Mouse (Mus musculus) cerebellum, adult 9-10 months (tissue): ENCODE data around the gene Rad51b.

Source experiments
- DNase-seq: peaks from one replicate; pipeline ENCODE4 v3.0.0; 2022

Rad51b gene

DNA sequence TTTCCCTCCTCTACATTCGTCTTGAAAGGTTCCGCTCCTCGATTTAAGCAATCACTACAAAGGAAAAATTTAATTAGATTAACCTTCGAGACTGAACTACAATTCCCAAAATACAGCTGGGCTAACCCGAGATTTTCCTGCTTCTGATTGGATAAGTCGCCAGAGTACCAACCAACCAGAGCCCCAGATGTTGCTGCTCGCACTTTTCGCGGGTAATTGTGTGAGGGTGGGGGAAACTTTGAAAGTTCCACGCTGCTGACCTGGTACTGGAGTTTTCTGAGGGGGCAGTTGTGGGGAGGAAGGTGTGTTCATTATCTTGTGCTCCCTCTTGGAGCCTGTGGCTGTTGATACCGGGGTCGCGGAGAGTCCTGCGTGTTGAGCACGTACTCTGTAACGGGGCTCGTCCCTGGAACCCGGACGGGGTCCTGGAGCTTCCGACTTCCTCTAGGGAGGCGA lies at the start of gene Rad51b:
Gene Rad51b (plus strand): TSS at position 162 of the 456 bp plus-strand sequence.
- peak; percentile 79 for DNase-seq

DNA sequence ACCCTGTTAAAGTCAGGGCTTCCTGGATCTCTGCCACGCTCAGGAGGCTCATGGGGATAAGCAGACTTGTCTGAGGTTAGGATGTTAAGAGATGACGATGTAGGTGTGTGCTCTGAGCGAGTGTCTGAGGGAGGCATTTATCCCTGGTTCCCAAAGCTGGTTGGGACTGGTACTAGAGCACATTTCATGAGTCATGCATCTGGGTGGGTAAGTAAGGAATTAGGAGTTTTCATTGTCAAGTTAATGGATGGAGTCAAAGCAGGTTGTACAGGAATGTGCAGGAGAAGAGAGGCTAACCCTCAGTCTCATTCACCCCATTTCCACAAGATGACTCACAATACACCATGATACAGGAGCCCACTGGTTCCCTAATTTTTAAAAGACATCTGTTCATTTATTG lies 49.0 kb upstream of the Rad51b start:
- DNase-seq, result no peak

- no peak for DNase-seq
Measured at GRCm38 (mm10) chr12:79253294-79254053, 43.6 kb upstream of the Rad51b start.

DNA sequence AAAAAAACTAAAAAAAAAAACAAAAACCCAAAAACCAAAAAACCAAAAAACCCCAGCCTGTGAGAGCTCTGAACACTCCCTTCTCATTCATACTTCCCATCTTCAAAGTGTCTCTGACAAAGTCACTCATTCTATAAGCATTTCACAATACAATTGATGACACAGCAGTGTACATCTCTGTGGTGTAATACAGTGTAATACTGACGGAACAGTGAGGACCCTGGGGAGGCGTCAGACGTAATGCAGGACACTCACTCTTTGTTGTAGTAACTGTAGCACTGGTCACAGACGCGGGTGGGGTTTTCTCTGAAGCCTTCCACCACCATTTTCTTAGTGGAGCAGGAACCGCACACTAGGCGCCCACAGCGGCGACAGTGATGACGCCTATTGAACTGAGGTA lies 42.1 kb upstream of the Rad51b start:
- DNase-seq, result no peak

GRCm38 (mm10) chr12:79260154-79260553 lies 36.9 kb upstream of the Rad51b start:
- DNase-seq, result no peak

GRCm38 (mm10) chr12:79261035-79261434 lies 36.0 kb upstream of the Rad51b start:
- DNase-seq, result peak; percentile 13

DNA sequence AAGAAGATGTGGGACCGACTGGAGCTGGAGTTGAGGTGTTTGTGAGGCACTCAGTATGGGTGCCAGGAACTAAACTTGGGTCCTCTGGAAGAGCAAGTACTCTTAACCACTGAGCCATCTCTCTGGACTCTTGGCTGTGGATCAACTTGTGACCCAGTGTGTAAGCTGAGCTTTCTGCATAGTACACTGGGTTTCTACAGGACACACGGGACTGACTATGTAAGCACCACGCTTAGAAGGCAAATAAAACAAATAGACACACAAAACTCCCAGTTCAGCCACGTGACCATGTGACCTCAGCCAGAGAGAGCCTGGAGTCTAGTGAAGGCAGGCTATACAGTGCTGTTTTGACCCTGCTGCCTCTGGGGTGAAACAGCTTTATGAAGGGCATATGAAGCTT lies 24.5 kb upstream of the Rad51b start:
- DNase-seq, result no peak

DNA sequence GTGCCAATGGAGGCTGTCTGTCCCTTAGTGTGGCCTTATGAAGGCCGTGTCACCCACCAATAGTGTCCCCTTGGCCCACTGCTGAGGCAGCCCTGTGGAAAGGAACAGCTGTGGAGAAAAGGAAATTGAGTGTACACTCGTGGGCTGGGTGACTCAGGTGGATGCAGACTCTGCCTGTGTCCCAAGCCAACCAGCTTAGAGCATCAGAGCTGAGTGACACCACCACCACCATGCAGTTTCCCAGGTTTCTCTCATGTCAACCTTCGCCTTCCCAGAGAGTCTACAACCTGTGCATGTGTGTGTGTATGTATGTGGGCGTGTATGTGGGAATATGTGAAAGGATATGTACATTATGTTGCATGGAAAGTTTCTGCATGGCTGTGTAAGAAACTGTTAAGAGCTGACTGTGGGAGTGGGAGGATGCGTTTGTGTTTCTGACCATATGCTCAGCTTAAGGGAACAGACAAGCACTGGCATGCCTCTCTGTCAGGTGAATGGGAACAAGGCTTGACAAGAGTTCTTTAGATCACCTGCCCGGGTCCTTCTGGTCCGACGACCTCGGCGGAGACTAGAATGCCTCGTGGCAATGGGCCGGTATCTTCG lies 17.5 kb upstream of the Rad51b start:
- no peak for DNase-seq

DNA sequence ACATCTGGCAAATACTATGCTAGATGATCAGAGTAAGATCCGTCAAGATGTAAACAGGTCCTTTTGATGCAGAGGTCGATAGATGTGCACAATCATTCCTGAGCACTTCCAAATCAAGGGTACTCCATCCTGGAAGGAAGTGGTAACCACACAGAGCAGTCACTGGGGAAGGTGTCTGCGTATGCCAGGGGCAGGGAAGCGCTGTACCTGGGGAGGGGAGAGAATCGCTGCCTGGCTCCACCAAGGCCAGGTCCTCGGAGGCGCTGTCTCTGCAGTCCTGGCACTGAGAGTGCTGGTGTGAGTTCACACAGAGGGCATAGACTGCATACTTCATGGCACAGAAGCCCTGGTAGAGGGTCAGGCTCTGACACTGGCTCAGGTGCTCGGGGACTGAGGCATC lies 14.5 kb upstream of the Rad51b start:
- DNase-seq, result no peak

DNA sequence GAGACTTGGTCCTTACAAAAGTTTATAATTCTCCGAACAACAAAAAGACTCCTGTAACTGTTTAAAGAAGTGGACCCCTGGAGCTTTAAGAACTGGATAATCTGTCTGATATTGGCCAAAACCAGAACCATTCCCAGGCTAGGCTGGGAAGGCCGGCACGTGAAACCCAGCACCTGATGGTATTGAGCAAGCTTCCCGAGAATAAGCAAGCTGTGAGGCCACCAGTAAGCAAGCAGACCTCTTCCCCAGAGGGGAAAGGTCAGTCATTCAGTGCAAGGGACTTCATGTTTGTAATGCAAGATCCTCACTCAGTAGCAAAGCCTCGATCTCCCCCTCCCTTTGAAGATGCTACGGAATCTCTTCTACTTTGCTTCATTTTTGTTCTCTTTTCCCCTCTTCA lies 4.2 kb upstream of the Rad51b start:
- DNase-seq, result no peak

DNA sequence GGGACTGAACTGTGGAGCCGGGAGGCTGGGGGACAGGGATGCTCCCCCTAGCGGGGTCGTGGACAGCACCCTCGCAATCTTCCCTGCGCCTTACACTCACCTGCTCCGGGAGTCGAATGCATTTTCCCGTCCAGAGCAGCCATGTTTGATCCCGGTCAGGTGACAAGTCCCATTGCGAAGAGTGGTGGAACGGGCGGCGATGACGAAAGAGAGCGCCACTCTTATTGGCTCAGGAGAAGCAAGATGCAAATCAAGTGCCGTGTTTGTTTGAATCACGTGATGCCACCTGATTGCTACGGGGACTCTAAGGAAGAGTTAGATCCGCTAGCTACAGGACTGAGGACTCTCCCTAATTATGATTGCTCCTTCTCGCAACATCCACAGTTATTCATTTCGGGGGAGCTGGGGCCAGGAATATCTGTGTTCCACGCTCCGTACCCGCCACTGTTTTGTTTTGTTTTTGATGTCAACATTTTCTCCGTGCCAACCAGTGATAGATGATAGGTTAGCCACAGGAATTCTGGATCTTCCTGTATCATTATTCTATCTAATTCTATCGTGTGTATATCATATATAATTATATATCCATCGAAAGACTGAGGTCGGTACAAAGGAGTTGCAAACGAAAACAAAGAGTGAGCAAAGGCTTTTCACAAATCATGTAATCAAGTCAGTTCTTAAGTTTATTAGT lies 811 bp upstream of the Rad51b start, which contains the start of gene Zfyve26:
Gene Zfyve26 (minus strand): TSS at position 179 of the 691 bp plus-strand sequence.
- peak; percentile 95 for DNase-seq

DNA sequence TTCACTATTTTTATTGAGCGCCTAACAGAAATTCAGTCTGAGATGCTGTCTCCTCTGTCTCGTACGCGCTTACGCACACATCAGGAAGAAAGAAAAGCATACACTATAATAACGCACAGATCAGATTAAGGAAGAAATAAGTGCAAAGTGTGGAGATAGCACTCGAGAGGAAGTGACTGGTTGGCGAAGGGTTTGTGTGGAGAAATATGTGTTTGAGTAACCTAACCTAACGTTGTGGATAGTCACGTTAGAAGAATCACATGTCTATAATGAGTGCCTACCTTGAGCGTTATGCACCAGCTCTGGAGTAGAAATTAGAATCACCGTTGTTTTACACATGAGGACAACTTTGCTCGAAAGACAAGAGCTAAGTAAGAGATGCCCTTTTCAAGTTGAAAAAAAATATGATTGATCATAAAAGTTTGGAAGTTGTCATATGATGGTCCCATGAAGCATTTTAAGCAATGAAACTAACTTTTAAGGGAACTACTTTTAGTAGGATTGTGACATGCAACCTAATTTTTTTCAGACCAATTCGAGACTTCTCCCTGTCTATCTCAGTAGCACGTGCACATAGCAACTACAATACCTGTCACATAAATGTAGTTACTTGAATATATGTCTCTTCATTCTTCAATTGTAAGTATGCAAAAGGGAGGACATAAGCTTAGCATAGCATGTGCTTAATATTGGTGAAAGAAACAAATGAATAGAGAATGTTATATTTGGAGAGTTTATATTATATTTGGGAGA lies 978 bp downstream of the Rad51b start:
- no peak for DNase-seq

GRCm38 (mm10) chr12:79301802-79302201 lies 4.7 kb downstream of the Rad51b start:
- no peak for DNase-seq

GRCm38 (mm10) chr12:79305131-79305530 lies 8.0 kb downstream of the Rad51b start:
- no peak for DNase-seq

DNA sequence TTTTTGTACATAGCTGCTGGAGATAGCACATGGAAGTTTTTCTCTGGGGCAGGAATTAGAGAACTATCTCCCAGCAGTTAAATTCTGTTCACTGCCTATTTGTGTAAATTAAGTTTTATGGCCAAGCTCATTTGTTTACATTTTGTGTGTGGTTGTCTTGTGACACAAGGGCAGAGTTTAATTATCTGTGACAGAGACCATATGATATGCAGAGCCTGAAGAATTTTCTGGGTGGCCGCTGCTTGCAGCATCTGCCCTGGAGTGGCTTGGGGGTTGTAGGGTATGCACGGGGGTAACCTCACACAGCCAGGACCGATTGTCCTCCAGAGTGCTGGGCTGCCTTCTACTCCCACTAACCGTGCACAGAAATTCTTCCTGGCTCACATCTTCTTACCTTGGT lies 8.9 kb downstream of the Rad51b start:
- no peak for DNase-seq

DNA sequence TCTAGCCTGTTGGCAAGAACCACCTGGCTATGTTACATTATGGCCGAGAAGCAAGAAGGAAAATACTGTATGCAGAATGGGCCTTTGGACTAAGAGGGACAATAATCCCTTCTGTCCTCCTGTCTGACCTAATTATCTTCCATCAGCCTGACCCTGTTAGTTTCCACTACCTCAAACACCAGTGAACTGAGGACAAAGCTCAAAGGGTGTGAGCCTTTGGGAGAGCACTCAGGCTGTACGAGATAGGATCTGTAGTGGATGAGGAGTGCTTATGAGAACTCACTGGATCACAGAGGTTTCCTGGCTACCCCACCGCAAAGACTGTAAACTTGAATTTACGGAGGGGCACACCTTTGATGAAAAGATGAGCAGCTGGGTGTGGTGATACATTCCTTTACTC lies 16.6 kb downstream of the Rad51b start:
- no peak for DNase-seq

- no peak for DNase-seq
Measured at GRCm38 (mm10) chr12:79317339-79317738, 20.3 kb downstream of the Rad51b start.

DNA sequence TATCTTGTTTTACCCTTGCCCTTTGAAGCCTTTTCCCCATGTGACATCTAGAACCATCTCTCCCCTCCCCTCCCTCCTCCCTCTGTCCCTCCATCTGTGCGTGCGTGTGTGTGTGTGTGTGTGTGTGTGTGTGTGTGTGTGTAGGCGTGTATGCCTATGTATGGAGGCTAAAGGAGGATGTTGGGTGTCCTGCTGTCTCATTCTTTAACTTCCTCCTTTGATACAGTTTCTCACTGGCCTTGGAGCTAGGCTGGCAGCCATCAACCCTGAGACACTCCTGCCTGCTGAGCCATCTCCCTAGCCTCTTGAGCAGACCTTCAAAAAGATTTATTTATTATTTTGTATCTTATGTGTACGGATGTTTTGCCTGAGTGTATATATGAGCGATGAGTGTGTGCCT lies 23.8 kb downstream of the Rad51b start:
- DNase-seq, result no peak

DNA sequence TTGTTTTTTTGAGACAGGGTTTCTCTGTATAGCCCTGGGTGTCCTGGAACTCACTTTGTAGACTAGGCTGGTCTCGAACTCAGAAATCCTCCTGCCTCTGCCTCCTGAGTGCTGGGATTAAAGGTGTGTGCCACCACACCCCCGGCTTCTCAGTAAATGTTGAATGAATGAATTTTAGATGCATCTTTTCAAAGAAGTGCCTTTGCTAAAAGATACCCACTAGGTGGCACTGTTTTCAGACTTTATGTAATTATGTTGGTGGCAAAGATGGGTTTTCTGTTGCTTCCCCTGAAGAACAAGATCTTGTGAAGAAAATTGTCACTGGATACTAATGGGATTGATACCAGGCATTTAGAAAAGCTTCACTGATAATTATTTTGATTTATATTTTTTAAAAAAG lies 25.5 kb downstream of the Rad51b start:
- DNase-seq, result peak; percentile 25

- no peak for DNase-seq
Measured at GRCm38 (mm10) chr12:79326236-79326635, 29.2 kb downstream of the Rad51b start.

GRCm38 (mm10) chr12:79326745-79327144 lies 29.7 kb downstream of the Rad51b start:
- no peak for DNase-seq

DNA sequence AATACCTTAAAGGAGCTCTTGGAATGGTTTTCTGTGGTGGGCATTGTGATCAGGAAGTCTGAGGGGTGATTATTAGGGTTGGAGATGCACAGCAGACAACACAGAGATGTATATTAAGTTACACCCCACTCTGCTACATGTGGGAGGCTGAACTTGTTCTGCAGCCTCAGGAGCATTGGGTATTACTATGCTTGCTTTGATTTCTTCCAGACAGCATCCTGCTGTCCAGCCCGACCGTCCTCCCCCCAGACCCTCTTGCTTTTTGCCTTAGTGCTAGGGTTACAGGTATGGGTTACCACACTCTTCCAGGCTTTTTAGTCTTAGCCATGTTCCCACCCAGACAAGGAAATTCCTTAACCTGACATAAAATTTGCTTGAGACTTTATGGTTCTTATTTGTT lies 30.8 kb downstream of the Rad51b start:
- no peak for DNase-seq

DNA sequence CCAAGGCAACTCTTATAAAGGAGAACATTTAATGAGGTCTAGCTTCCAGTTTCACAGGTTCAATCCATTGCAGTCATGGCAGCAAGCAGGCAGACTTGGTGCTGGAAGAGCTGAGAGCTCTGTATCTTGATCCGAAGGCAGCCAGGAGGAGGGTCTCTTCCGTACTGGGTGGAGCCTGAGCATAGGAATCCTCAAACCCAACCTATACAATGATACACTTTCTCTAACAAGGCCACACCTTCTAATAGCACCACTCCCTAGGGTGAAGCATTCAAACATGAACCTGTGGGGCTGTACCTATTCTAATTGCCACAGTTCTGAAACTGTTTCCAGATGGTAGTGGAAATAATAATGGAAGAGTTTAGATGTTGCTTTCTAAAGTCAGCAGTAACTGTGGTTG lies 33.5 kb downstream of the Rad51b start:
- DNase-seq, result no peak
